Mouse (Mus musculus) lung, adult 2 months (tissue): Measurements from ENCODE around the gene Rftn2.

Experiments
- CTCF ChIP-seq: fragments of 200-500 bp; IDR thresholded peaks from 2 replicates; pipeline ENCODE4 v1.5.1; 2011; ENCODE audit warnings: mild to moderate bottlenecking, low read length, control low read depth; ENCODE audit not compliant: insufficient read depth
- POLR2A ChIP-seq: fragments of 200-500 bp; IDR thresholded peaks from 2 replicates; pipeline ENCODE4 v1.6.1; 2011; ENCODE audit warnings: low read depth, mild to moderate bottlenecking, control low read depth, low read length, borderline replicate concordance; ENCODE audit errors: extremely low read depth

DNA sequence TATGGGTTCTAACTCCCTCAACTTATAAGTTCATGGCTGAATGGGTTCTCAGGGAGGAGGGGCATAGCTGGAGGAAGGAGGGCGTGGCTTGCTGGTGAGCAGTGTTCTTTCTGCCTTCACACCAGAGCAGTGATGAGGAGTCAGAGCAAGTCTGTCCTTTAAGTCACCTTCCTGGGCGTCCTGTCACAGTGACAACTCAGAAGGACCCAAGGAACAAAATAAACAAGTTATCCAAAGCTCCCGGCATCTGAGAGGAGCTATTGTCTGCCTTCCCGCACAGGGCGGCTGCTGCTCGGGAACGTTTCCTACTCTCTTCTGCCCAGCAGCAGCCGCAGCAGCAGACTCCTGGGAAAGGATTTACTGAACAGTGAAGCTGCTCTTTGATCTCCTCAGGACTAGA is 34.6 kb downstream of the Rftn2 start:
- TF ChIP-seq CTCF (no peak), POLR2A (no peak)
